Mouse (Mus musculus) hematopoietic stem cell, adult 5-6 weeks (primary cell): Measurements from ENCODE around the gene Prrxl1. TPM values are rescaled to one million over a fixed set of nuclear protein-coding genes. Genes with fewer than 3 reads are reported as not detected.

Experiments
- ATAC-seq, 2 experiments: fragments of 125-278 bp in 1 of 2; replicated peaks in 1 of 2; 2 replicates each; pipeline ENCODE4 v1.8.0; 2016 to 2017; ENCODE audit warnings: inconsistent platforms in 2 of 2, mild to moderate bottlenecking in 2 of 2, moderate number of reproducible peaks in 2 of 2, low read depth in 1 of 2, moderate TSS enrichment in 1 of 2; ENCODE audit not compliant: low FRiP score in 2 of 2, poor library complexity in 2 of 2, severe bottlenecking in 2 of 2, insufficient read depth in 1 of 2, low TSS enrichment in 1 of 2
- total RNA-seq: library from RNA; stranded (forward); fragments of 172-1452, 232-1000 nt; gene quantifications from 2 replicates; pipeline ENCODE4 v1.2.3, GENCODE M21; 2017

The Prrxl1 gene
- total RNA-seq, 1 experiment from 2014 or later: not detected

- peak; percentile 48 to 53; a peak in 3 of 4 replicates for ATAC-seq
Measured at GRCm38 (mm10) chr14:32609392-32609791, 10.2 kb downstream of the Prrxl1 start.

- ATAC-seq: no peak
Measured at GRCm38 (mm10) chr14:32617253-32617652, 18.0 kb downstream of the Prrxl1 start.

GRCm38 (mm10) chr14:32624245-32624644, 25.0 kb downstream of the Prrxl1 start:
- peak; percentile 61 to 72; a peak in 3 of 4 replicates for ATAC-seq

- no peak for ATAC-seq
Measured at GRCm38 (mm10) chr14:32624811-32625210, 25.6 kb downstream of the Prrxl1 start.

GRCm38 (mm10) chr14:32627271-32627670, 28.1 kb downstream of the Prrxl1 start:
- ATAC-seq: no peak

- 0 out of 4 replicates have a peak, but pooled peaks have one; percentile 38 to 50 for ATAC-seq
Measured at GRCm38 (mm10) chr14:32628584-32628983, 29.4 kb downstream of the Prrxl1 start.

- ATAC-seq: no peak
Measured at GRCm38 (mm10) chr14:32632908-32633600, 33.8 kb downstream of the Prrxl1 start.

- no peak for ATAC-seq
Measured at GRCm38 (mm10) chr14:32634015-32634682, 34.9 kb downstream of the Prrxl1 start.

- no peak for ATAC-seq
Measured at GRCm38 (mm10) chr14:32638485-32638884, 39.3 kb downstream of the Prrxl1 start.

GRCm38 (mm10) chr14:32659781-32660180, 60.6 kb downstream of the Prrxl1 start:
- ATAC-seq: no peak

GRCm38 (mm10) chr14:32663099-32663498, 63.9 kb downstream of the Prrxl1 start:
- ATAC-seq: no peak

GRCm38 (mm10) chr14:32673178-32673577, 74.0 kb downstream of the Prrxl1 start:
- no peak for ATAC-seq

GRCm38 (mm10) chr14:32678565-32678964, 79.4 kb downstream of the Prrxl1 start:
- ATAC-seq: no peak

GRCm38 (mm10) chr14:32681603-32682002, 82.4 kb downstream of the Prrxl1 start:
- ATAC-seq: no peak

GRCm38 (mm10) chr14:32682536-32682935, 83.3 kb downstream of the Prrxl1 start:
- ATAC-seq: no peak

- ATAC-seq: peak; percentile 37 to 57
Measured at GRCm38 (mm10) chr14:32683251-32683838, 84.1 kb downstream of the Prrxl1 start.

- ATAC-seq: no peak
Measured at GRCm38 (mm10) chr14:32683982-32684734, 85.0 kb downstream of the Prrxl1 start.

- no peak for ATAC-seq
Measured at GRCm38 (mm10) chr14:32684735-32685105, 85.5 kb downstream of the Prrxl1 start.
